Mouse (Mus musculus) neural tube, embryonic 12.5 days (tissue): Measurements from ENCODE around the gene Ap4e1. TPM values are rescaled to one million over a fixed set of nuclear protein-coding genes. Genes with fewer than 3 reads are reported as not detected.
"Not testable (repeated sequence)": the region's sequence is repeated elsewhere in the genome, so short reads cannot be mapped to it uniquely, and the experiment has no call there.

Source experiments
- ATAC-seq: fragments of 200-750 bp; cut with Nextera tagmentation; 2 replicates; pipeline ENCODE4 v1.8.0; 2017; ENCODE audit warnings: low read depth, mild to moderate bottlenecking, moderate TSS enrichment, moderate library complexity; ENCODE audit not compliant: low FRiP score
- H3K27ac ChIP-seq: fragments of 300-500 bp; sonication (generic); 2 replicates; pipeline ENCODE4 v1.5.1; 2016
- H3K27me3 ChIP-seq: fragments of 300-500 bp; sonication (generic); replicated peaks from 2 replicates; pipeline ENCODE4 v1.6.1; 2016; ENCODE audit warnings: mild to moderate bottlenecking
- H3K36me3 ChIP-seq: fragments of 300-500 bp; sonication (generic); 2 replicates; pipeline ENCODE4 v1.6.1; 2016; ENCODE audit warnings: mild to moderate bottlenecking
- H3K4me1 ChIP-seq: fragments of 300-500 bp; sonication (generic); 2 replicates; pipeline ENCODE4 v1.6.1; 2016
- H3K4me2 ChIP-seq: fragments of 300-500 bp; sonication (generic); replicated peaks from 2 replicates; pipeline ENCODE4 v1.6.1; 2016; ENCODE audit warnings: mild to moderate bottlenecking
- H3K4me3 ChIP-seq: fragments of 300-500 bp; sonication (generic); 2 replicates; pipeline ENCODE4 v1.5.1; 2016
- H3K9ac ChIP-seq: fragments of 300-500 bp; sonication (generic); 2 replicates; pipeline ENCODE4 v1.6.1; 2016; ENCODE audit warnings: mild to moderate bottlenecking
- H3K9me3 ChIP-seq: fragments of 300-500 bp; sonication (generic); 2 replicates; pipeline ENCODE4 v1.6.1; 2016; ENCODE audit warnings: mild to moderate bottlenecking
- WGBS: fragments of 180-500 bp; shearing (Covaris S2); methylation state at CpG from one replicate; pipeline ENCODE4 v1.1.7; 2016; 5-methylcytosine and 5-hydroxymethylcytosine counted together
- polyA plus RNA-seq: library from polyadenylated mRNA; unstranded; fragments of >200 nt; fragmentation: Nextera tagmentation; extraction: Ambion mirVana; gene quantifications from 2 replicates; pipeline ENCODE4 v1.2.1, GENCODE M21; 2016

The Ap4e1 gene
- polyA plus RNA-seq, 1 experiment from 2014 or later, result 13.2 TPM

GRCm38 (mm10) chr2:127007509-127007908, 1.0 kb upstream of the Ap4e1 start:
- 83% methylated on average over 5 of the region's 5 CpGs for WGBS

DNA sequence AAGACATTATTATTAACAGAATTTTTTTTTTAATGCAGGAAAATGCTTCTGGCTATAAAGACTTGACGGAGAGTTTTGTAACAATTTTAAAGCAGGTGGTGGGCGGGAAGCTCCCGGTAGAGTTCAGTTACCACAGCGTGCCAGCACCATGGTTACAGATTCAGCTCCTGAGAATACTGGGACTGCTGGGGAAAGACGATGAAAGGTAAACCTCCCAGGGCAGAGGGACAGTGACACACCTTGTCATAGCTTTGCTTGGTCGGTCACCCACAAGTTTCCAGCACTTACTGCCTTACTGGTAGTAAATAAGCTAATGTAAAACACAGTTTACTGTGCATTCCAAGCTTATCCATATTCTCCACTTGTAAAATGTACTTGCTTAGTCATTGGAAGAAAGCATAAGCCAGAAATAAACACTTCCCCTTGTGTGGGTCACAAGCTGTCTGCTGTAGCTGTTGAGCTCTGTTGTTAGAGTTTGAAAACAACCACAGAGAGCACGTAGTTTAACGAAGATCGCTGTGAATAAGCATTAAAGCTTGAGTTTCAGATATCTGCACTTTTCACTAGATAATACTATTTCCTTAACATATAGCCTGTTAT, 26.6 kb downstream of the Ap4e1 start:
- H3K4me1 ChIP-seq, result no peaks in the 10 kb centered on the region
- no peak for ATAC-seq
- H3K9ac ChIP-seq, result no peak overlapping the region
- H3K9me3 ChIP-seq, result no peaks in the 10 kb centered on the region
- 95% methylated on average over 9 of the region's 9 CpGs for WGBS
- H3K4me2 ChIP-seq, result no peak overlapping the region
- H3K36me3 ChIP-seq, result peaks cover 44% of the 10 kb centered on the region
- H3K27ac ChIP-seq, result no peak overlapping the region
- no peak overlapping the region for H3K4me3 ChIP-seq
- no peaks in the 10 kb centered on the region for H3K27me3 ChIP-seq

More at GRCm38 (mm10) chr2:127007509-127007908, 1.0 kb upstream of the Ap4e1 start:
- H3K4me3 ChIP-seq, result no peak overlapping the region
- H3K4me2 ChIP-seq, result no peak overlapping the region
- H3K36me3 ChIP-seq, result peaks cover 10% of the 10 kb centered on the region
- H3K9ac ChIP-seq, result no peak overlapping the region
- no peak for ATAC-seq
- H3K27me3 ChIP-seq, result no peaks in the 10 kb centered on the region
- H3K27ac ChIP-seq, result no peak overlapping the region
- H3K4me1 ChIP-seq, result peaks cover 12% of the 10 kb centered on the region; the same call in 1 of the 2 replicates
- H3K9me3 ChIP-seq, result no peaks in the 10 kb centered on the region

DNA sequence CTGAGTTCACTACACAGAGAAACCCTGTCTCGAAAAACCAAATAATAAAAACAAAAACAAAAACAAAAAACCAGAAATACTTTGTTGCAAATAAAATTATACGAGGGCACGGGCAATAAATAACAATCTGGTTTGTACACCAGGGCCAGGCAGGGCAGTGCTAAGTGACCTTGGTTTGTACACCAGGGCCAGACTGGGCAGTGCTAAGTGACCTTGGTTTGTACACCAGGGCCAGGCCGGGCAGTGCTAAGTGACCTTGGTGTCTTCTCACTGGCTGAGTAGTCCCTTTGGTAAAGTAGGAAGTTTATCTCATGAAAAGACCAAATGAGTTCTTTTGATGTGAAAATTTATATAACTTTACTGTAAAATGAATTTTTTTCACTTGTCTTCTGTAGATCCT, 28.8 kb downstream of the Ap4e1 start:
- Histone ChIP-seq H3K4me2 (no peak overlapping the region), H3K9me3 (no peaks in the 10 kb centered on the region), H3K9ac (no peak overlapping the region), H3K4me3 (no peak overlapping the region), H3K36me3 (peaks cover 40% of the 10 kb centered on the region), H3K27ac (no peak overlapping the region), H3K4me1 (no peaks in the 10 kb centered on the region), H3K27me3 (no peaks in the 10 kb centered on the region)
- ATAC-seq, result no peak
- WGBS, result 94% methylated on average over 4 of the region's 4 CpGs

- no peak overlapping the region for H3K27ac ChIP-seq
- H3K4me2 ChIP-seq, result no peak overlapping the region
- peaks cover 49% of the 10 kb centered on the region for H3K36me3 ChIP-seq
- no peaks in the 10 kb centered on the region for H3K9me3 ChIP-seq
- no peaks in the 10 kb centered on the region for H3K27me3 ChIP-seq
- H3K4me3 ChIP-seq, result no peak overlapping the region
- ATAC-seq, result no peak
- H3K9ac ChIP-seq, result no peak overlapping the region
- WGBS, result 96% methylated on average over 9 of the region's 9 CpGs
- H3K4me1 ChIP-seq, result no peaks in the 10 kb centered on the region
Measured at GRCm38 (mm10) chr2:127061471-127061870, 53.0 kb downstream of the Ap4e1 start.

DNA sequence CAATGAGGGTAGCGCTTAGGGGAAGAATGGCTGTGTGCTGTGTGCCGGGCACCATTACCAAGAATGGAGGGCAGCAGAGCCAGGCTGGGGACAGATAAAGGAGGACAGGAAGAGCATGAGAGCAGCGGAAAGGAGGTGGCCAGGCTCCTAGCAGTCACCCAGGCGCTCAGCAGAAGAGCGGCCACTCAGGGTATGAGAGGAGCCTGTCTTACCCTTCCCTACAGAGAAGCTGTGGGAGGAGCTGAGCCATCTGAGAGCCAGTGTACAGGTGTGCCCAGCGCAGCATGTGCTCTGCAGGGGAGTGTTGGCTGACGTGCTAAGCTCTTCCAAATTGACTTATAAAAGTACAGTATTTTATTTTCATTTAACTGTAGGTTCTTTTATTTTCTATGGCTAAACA, 60.3 kb downstream of the Ap4e1 start:
- ATAC-seq, result no peak

DNA sequence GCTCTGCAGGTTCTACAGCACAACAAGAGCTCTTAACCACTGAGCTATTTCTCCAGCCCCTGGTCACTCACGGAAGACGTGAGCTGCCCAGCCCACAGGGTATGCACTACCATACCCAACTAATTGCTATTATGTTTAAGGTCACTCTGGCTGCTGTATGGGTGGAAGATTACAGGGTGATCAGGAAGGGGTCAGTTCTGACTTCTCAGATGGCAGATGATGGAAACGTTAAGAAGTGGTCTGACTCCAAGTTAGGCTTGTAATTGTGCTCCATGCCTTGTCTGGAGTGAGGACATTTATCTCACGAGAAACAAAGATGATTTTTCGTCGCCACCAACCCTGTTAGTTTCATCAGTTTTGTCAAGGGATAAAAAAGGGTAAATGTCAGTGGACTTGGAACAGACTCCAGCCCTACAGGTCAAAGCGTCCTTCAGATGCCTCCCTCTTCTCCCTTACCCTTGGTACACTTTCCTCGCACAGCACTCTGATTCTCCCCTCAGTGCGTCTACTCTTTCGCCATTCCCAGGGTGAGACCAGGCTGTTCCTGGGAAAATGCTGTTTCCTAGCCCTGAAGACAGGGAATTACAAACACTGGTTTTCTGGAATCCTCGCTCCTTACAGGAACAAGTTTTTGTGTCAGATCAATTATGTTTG, 61.4 kb downstream of the Ap4e1 start:
- Histone ChIP-seq H3K36me3 (peaks cover 11% of the 10 kb centered on the region; the same call in 1 of the 2 replicates), H3K4me3 (peak overlapping the region; percentile 66), H3K9ac (peak overlapping the region; percentile 54), H3K27ac (no peak overlapping the region), H3K4me1 (peaks cover 8% of the 10 kb centered on the region), H3K27me3 (no peaks in the 10 kb centered on the region), H3K9me3 (no peaks in the 10 kb centered on the region), H3K4me2 (peak overlapping the region; percentile 67)
- WGBS, result 13% methylated on average over 11 of the region's 11 CpGs
- no peak; the same call in 1 of the 2 replicates for ATAC-seq

More for the DNA sequence above, 60.3 kb downstream of the Ap4e1 start:
- Histone ChIP-seq H3K4me2 (no peak overlapping the region), H3K27ac (no peak overlapping the region), H3K9me3 (no peaks in the 10 kb centered on the region), H3K4me1 (peaks cover 8% of the 10 kb centered on the region), H3K36me3 (peaks cover 11% of the 10 kb centered on the region; the same call in 1 of the 2 replicates), H3K27me3 (no peaks in the 10 kb centered on the region), H3K9ac (no peak overlapping the region), H3K4me3 (no peak overlapping the region)
- 78% methylated on average over 7 of the region's 7 CpGs for WGBS

DNA sequence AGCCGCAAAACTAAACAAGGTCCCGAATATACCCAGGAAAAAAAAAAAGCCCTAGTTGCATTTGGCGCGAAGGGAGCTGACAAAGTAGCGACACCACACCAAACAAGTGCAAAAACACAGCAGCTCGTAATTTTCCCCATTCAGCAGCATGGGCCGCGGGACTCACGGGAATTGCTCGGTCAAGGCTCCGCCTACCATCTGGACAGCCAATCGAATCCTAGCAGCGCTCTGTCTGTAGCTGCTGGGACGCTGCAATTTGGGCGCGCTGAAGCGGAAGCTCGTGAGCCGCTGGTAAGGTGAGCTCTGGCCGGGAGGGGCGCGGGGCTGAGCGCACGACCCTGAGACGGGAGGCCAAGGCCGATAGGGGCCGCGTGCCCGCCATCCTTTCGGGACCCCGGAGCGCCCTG, 61.9 kb downstream of the Ap4e1 start, which contains the start of gene Blvra:
Gene Blvra (plus strand): TSS at position 231 of the 407 bp plus-strand sequence.
- H3K4me1 ChIP-seq, result peaks cover 8% of the 10 kb centered on the region
- peak within 1 kb of the TSS; percentile 28; the same call in 1 of the 2 replicates for H3K27ac ChIP-seq
- peak within 1 kb of the TSS; percentile 67 for H3K4me2 ChIP-seq
- H3K9ac ChIP-seq, result peak within 1 kb of the TSS; percentile 73
- peak; percentile 99 for ATAC-seq
- H3K9me3 ChIP-seq, result no peaks in the 10 kb centered on the region
- H3K36me3 ChIP-seq, result peaks cover 11% of the 10 kb centered on the region; the same call in 1 of the 2 replicates
- no peaks in the 10 kb centered on the region for H3K27me3 ChIP-seq
- H3K4me3 ChIP-seq, result peak within 1 kb of the TSS; percentile 66
- 0% methylated on average over 32 of the region's 32 CpGs for WGBS

DNA sequence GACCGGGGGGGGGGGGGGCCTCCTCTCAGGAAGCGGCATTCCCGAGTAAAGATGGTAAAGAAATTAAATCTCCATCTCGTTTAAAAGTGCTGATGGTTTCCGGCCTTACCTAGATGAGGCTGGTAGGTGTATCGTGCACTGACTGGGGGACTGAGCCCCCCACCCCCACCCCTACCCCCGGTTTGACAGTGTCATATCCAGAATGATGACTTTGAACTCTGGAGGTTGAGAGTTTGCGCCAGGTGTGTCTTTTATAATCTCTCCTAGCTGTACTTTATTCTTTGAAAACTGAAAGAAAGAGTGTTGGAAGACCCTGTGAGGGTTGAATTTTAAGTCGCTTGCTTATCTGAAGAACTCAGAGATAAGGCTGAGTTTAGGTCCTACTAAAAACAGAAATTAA, 62.4 kb downstream of the Ap4e1 start:
- 13% methylated on average over 9 of the region's 9 CpGs for WGBS
- H3K4me3 ChIP-seq, result peak overlapping the region; percentile 66
- no peaks in the 10 kb centered on the region for H3K9me3 ChIP-seq
- H3K4me1 ChIP-seq, result peaks cover 8% of the 10 kb centered on the region
- H3K4me2 ChIP-seq, result peak overlapping the region; percentile 67
- peaks cover 11% of the 10 kb centered on the region; the same call in 1 of the 2 replicates for H3K36me3 ChIP-seq
- H3K9ac ChIP-seq, result peak overlapping the region; percentile 73
- no peak overlapping the region for H3K27ac ChIP-seq
- ATAC-seq, result peak; percentile 52
- no peaks in the 10 kb centered on the region for H3K27me3 ChIP-seq

GRCm38 (mm10) chr2:127074116-127074515, 65.6 kb downstream of the Ap4e1 start:
- H3K27me3 ChIP-seq, result no peaks in the 10 kb centered on the region
- no peaks in the 10 kb centered on the region for H3K36me3 ChIP-seq
- WGBS, result 88% methylated on average over 2 of the region's 2 CpGs
- H3K9ac ChIP-seq, result no peak overlapping the region
- H3K9me3 ChIP-seq, result no peaks in the 10 kb centered on the region
- ATAC-seq, result no peak
- no peak overlapping the region for H3K4me3 ChIP-seq
- H3K4me1 ChIP-seq, result peaks cover 8% of the 10 kb centered on the region
- H3K27ac ChIP-seq, result no peak overlapping the region
- no peak overlapping the region for H3K4me2 ChIP-seq

GRCm38 (mm10) chr2:127077611-127078010, 69.1 kb downstream of the Ap4e1 start:
- H3K36me3 ChIP-seq, result no peaks in the 10 kb centered on the region
- no peak overlapping the region for H3K9ac ChIP-seq
- no peaks in the 10 kb centered on the region for H3K4me1 ChIP-seq
- H3K9me3 ChIP-seq, result no peaks in the 10 kb centered on the region
- no peak overlapping the region for H3K27ac ChIP-seq
- H3K27me3 ChIP-seq, result no peaks in the 10 kb centered on the region
- no peak overlapping the region for H3K4me3 ChIP-seq
- H3K4me2 ChIP-seq, result no peak overlapping the region
- no peak for ATAC-seq
- 79% methylated on average over 9 of the region's 9 CpGs for WGBS

- not testable (repeated sequence) for H3K4me3 ChIP-seq, H3K36me3 ChIP-seq, H3K9me3 ChIP-seq, ATAC-seq, H3K4me2 ChIP-seq, H3K27ac ChIP-seq, H3K9ac ChIP-seq, H3K4me1 ChIP-seq, H3K27me3 ChIP-seq
- 79% methylated on average over 2 of the region's 2 CpGs for WGBS
Measured at GRCm38 (mm10) chr2:127079066-127079465, 70.5 kb downstream of the Ap4e1 start.

DNA sequence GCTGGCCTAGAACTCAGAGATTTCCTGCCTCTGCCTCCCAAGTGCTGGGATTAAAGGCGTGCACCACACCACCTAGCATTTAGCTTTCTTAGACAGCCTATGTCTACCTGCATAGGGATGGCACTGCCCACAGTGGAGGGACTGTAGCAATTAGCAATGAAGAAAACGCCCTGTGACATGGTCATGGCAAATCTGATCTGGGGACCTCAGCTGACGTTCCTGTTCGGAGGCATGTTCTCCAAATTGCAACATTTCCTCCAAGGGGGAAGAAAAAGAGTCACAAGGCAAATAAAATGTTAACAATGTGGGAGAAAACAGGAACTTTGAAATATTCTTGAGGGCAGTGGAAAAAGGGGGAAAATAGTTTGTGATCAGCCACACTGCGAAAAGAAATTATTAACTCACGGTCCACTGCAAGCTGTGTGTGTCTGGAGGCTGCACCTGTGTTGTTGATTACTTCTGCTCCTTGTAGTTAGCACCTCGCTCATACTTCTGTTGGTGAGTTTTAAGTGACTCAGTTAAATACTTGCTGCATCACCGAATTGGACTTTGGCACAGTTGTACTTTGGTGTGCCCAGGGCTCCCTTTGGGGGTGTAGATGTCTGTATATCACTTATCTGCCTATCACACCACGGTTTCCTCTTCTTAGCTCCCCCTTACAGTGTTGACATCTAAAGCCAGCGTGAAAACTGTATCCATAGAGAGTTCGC, 71.5 kb downstream of the Ap4e1 start:
- H3K4me3 ChIP-seq, result no peak overlapping the region
- no peak for ATAC-seq
- no peaks in the 10 kb centered on the region for H3K36me3 ChIP-seq
- 91% methylated on average over 11 of the region's 11 CpGs for WGBS
- no peak overlapping the region for H3K9ac ChIP-seq
- no peak overlapping the region for H3K4me2 ChIP-seq
- no peaks in the 10 kb centered on the region for H3K4me1 ChIP-seq
- H3K9me3 ChIP-seq, result no peaks in the 10 kb centered on the region
- H3K27ac ChIP-seq, result no peak overlapping the region
- H3K27me3 ChIP-seq, result no peaks in the 10 kb centered on the region
